Mouse (Mus musculus) left cerebral cortex, adult 9 months (tissue): ENCODE data around the gene Spz1.
A peak's percentile ranks its signal among the peaks of the same experiment; 100 is the strongest.

Experiments used
- DNase-seq, 2 experiments: peaks; one replicate each; pipeline ENCODE4 v3.0.0; 2022; ENCODE audit warnings: low spot score in 2 of 2

The Spz1 gene

DNA sequence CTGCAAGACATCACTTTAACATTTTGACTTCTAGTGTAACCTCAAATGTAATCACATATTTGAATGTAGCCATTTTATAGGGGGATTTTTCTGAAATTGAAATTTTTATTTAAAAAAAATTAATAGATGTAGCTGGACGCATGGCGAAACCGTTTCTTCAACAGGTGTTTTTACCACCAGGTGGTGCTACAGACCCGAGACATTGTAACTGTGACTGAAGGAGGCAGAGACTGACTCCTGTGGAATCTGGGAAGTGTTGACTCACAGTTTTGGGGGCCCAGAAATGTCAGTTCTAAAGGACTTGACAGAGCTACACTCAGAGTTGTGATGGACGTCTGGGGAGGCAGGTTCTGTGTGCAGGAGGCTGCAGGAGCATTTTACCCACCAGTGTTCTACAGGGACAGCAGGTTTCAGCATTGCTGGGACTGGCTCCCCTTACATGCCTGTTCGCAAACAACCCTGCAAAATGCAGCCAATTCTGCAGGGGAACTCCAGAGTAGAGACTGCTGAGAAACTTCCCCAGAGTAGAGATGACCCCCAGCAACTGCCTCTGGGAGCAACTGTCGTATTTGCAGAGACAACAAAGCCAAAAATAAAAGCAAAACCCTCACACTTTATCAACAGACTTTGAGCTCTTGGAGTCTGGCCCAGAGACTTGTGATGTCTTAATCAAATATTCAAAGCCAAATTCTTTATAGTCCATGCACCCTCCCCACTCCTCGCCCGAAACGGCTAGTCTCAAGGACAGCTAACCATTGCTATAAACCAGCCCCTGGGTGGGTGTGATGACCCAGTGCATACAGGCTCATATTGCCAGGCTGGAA is 4.5 kb upstream of the Spz1 start:
- DNase-seq, result peak; percentile 9 to 79

DNA sequence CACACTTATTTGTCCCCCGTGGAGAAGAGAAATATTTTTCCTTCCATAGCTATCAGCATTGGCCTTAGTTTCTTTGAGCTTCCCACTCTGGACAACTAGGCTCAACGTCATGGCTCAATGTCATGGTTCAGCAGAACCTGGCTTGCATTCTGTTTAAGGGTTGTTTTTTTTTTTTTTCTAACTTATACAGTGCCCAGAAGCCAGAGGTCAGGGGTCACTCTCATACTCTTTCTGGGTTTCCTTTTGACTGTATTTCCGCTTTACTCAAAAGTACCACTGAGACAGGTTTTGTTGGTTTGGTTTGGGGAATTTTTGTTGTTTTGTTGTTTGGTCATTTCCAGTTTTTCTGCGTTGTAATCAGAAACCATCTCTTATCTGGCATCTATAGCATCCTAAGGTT is 2.2 kb upstream of the Spz1 start:
- DNase-seq, result no peak

DNA sequence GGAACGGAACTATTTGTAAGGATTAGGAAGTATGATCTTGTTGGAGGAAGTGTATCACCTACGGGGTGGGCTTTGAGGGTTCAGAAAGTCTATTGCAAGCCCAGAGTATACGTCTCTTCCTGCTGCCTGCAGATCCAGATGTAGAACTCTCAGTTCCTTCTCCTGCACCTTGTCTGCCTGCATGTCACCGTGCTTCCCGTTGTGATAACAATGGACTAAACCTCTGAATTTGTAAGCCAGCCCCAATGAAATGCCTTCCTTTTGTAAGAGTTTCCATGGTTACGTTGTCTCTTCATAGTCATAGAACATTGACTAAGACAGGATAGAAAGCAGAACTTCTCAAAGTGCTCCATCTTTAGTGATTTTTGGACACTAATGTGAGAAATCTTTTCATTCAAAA is 716 bp upstream of the Spz1 start:
- DNase-seq, result no peak

DNA sequence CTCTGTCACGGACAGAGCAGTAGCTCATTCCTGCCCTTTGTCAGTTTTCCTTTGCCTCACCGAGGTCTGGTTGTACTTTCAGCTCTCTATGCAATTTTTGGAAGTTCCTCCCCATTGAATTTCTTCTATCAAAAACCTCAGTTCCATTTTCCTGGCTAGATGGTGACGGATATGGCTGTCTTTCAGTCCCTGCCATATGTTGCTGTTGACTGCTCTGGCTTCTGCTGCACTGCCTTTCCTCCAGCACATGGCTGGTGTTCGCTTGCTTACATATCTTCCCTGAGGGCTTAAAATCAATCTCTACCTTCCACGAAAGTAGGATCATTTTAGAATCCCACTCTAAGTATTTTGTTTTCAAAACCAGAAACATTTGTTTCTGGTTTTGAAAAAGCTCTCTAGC is 16.5 kb downstream of the Spz1 start:
- no peak for DNase-seq

DNA sequence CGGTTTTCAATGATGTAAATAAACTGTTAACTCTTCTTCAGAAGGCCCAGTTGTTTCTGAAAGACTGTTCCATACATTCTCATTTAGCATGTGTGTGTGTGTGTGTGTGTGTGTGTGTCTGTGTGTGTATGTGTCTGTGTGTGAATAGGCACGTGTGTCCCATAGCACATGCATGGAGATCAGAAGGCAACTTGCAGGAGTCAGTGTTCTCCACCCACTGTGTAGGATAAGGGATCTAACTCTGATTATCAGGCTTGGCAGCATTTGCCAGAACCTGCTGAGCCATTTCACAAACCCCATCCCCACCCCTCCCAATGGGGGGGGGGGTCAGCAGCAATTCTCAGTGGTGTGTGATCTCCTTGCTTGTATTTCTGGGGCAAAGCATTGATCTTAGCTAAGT is 18.7 kb downstream of the Spz1 start:
- DNase-seq, result no peak

DNA sequence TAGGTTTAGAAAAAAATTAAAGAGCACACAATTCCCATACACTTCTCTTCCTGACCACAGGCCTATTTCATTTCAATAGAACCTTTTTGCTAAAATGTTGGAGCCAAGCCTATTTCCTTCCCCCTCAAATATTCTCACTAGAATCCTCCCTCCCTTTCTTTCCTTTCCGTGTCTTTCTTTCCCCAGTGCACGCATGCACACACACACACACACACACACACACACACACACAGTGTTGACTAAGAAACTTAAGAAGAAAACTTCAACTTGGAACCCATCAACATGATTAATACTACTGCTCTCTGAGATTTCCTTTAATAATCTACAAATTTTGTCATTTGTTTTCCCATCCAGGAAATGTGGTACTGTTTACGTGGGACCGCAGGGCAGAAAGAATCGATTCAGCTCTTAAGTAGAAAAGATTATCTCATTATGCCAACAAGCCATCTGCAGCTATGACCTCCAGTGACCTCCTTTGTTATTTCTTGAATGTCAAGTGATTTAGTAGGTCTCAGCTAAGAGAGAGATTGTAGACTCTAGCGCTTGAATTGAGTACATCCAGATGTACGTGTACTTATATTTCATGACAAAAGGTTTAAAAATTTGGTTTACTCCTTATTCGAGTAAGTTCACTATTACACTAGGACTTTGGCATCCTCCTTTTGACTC is 19.4 kb downstream of the Spz1 start:
- no peak for DNase-seq

DNA sequence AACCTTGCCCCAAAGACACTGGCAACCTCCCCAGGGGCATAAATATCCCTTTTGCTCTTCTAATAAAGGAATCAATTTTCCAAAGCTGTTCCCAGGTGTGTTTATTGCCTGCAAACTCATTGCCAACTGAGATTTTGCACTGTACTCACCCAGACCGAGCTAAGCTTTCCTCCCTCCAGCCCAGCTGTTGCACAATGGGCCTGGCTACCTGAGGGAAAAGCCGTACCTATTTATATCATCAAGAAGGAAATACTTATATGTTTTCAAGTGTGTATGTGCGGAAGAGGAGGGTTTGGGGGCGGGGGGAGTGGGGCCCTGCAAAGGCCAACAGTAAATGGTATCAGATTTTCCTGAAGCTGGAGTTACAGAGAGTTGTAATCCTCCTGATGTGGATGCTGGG is 28.9 kb downstream of the Spz1 start:
- no peak for DNase-seq

DNA sequence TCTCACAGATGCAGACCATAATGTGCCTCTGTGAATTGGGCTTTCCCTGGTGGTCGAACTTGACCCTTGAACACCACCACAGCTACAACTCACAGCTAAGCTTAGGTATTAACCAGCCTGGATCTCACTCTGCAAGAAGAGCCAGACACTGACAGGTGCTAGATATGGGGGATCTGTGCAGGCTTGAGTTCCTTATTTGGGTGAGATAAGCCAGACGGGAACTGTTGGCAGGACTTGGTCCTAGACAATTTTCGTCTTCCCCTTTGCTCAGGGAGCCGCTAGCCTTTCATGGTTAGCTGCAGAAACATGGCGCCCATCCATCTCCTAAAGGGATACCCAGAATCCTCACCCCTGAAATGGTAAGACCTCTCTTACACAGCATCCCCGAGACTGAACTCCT is 35.0 kb downstream of the Spz1 start:
- no peak for DNase-seq

DNA sequence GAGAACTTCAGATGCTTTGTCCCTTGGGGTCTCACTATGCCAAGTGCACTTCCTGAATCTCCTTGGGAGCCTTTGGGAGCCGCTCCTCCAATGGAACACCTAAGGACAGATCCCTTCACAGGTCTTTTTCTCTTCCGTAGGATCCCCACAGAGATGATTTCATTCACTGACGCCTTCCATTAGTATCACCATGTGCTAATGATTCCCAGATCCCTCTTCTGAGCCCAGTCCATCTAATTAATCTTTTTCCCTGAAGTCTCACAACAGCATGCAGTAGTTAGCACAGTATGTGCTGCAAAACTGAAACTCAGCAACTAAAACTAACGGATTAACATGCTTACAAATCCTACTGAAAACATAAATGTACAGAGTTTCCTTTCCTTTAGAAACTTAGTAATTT is 36.8 kb downstream of the Spz1 start:
- DNase-seq, result no peak

DNA sequence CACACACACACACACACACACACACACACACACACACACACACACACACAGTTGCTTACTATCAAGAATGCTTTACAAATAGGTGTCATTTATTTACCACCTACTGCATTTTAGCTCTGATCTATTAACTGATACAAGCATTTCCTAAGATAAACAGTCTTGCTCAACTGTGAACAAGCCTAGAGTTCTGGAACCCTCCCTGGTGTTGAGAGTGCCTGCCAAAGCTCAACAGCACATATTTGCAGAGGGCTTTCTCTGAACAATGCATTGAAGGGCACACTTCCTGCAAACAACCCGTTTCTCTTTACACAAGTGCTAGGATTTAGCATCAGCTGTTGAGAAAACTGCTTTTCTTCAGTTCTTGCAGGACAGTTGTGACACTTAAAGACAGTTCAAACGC is 42.2 kb downstream of the Spz1 start:
- DNase-seq, result no peak

DNA sequence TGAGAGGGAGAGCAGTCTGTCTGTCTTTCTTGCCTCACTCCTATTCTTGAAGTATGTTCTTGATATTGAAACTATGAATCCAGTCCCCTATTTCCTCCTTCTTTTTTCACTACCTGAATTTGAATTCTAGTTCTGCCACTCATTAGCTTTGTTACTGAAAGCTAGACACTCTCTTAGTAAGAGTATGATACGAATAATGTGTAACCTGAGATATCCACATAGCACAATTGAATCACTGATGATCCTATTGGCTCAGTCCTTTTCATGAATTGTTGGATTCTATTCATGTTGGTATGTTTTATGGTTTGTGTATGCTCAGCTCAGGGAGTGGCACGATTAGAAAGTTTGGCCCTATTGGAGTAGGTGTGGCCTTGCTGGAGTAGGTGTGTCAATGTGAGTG is 43.8 kb downstream of the Spz1 start:
- DNase-seq, result no peak

DNA sequence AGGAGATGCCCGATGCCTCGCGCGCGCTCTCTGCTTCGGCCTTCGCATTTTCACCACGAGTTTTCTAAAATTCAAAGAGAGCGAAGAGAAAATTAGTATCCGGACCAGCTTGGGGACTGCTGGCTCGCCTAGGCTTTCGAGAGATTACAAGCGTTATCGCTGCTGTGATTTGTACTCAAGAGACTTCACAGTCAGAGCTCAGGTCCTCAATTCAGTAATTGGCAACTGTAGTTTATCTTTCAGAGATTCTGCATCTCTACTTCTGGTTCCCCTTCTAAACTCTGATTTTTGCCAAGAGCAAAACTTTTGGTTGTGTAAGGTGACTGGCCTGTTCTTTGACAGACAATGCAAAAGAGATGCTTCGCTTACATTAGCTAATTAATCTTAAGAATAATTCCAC is 44.7 kb downstream of the Spz1 start:
- DNase-seq, result no peak

DNA sequence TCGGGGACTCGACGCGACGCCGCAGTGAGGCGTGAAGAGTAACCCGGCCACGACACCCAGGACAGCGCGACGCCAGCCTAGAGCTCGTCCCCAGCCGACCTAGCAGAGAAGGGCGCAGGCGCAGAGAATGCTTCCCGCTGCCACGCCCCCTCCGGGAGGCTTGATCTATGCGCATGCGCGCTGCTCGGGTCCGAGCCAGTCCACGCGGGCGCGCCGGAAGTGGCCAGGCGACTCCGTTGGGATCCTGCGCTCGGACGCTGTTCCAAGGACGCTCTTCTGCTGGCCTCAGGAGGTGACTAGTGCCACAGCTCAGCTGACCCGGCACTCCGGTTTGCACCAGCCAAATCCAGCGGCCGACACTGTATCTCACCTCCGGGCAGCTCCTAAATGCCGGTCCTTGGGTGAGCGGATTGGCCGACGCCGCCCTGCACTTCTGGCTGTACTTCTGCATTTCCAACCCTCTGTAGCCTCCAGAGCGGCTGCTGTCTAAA is 45.2 kb downstream of the Spz1 start, which contains the start of gene Zfyve16:
TSS of gene Zfyve16 (minus strand) at position 148 of the 491 bp plus-strand sequence.
- peak; percentile 85 to 96 for DNase-seq

DNA sequence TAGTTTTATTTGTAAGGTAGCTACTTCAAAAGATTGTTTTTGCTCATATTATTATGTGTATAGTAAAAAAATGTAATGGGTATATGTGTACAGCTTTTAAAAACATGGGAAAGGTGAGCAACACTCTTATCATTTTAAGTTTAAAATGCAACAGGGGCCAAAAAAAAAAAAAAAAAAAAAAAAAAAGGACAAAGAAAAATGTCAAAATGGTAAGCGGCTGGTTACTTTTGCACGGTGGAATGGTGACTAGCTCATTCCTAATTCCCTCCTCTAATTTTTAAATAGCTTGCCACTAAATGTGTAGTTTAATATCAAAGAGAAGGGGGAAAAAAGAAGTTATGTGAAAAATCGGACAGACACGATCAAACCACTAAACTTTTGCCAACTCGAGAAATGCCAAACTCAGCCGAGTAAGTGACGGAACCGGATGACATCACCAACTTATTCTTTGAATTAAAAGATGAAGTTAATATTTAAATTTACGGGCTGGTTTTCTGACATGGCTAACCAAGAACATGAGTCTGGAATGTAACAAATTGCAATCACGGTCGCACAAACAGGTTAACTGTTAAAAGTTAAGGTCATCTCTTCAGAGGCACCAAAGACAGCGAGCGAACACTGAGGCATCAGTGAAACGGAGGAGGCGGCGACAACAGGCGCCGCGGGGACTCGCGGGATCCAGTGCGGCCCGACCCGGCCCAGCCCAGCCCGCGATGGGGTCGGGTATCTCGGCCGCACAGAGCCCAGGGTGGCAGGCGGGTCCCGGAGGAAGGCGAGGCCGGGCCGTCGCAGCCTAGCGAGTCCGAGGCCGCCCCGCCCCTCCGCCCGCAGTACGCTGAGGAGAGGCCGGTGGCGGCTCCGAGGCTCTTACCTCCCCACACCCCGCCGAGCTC is 45.9 kb downstream of the Spz1 start:
- DNase-seq, result no peak
